Mouse (Mus musculus) kidney, adult 9 months (tissue): ENCODE data around the gene Stard8.
"Not testable (repeated sequence)": the region's sequence is repeated elsewhere in the genome, so short reads cannot be mapped to it uniquely, and the experiment has no call there.

Experiments
- DNase-seq: peaks from one replicate; pipeline ENCODE4 v3.0.0; 2022

Gene Stard8

DNA sequence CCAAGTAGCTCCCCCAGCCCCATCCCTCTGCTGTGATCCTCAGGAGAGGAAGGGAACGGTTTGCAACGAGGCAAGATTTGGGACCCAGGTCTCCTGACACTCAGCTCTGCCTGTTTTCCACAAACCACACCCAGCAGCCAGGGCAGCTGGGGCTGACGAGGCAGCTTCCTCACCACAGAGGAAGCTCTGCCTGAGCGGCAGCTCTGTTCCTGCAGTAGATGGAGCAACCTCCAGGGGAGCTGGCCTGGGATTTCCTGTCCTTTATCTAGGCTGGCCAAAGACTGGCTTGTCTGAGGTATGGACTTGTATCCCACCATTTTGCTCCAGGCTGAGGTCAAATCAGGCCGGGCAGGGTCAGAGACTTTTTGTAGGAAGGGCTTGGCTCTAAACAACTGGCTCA, 46.2 kb downstream of the Stard8 start:
- DNase-seq = peak; percentile 56

DNA sequence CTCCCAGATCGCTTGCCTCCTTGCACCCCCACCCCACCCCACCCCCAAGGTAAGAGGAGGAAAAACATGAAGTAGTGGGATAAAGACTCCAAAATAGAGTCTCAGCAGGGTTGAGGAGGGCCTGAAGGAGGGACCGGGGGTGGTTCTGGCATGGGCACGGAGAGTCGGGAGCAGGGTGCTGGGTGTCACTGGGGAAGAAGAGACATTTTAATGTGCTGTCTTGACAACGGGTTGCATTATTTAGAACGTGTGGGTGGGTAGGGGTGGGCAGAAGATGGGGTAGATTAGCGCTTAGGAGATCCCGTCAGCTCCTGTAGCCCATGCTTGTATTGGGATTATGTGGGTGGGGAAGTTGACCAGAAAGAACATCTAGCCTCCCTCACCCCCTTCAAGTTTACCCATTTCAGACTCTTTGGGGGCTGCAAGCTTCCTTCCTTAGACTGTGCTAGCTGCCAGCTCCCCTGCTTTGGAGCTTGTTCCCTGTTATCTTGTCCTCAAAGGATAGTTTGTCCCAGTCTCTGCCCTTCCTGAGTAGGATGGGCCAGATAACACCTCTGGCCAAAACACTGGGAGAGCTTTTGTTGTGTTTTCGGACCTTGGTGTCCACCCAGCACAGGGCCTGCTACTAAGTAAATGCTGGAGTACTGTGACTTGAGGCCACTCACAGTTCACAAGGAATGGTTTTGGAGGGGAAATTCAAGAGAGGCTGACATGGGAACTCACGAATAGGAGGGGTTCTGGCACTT, 47.9 kb downstream of the Stard8 start:
- no peak for DNase-seq

DNA sequence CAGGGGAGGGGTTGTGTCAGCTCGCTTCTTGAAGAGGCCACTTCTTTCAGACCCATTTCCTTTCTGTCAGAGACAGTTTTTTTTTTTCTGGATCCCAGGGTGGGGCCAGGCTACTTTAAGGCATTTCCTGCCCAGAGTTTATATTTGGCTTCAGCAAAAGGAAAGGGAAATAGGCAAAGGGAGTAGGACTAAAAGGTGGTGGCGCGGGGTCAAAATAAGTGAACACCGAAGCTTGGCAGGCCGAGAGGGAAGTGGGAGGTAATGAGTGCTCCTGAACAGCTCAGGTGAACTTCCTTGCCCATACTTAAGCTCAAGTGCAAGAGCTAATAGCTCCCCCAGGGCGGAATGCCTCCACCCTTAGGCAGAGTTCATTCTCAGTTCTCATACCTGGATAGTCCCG, 49.2 kb downstream of the Stard8 start:
- peak; percentile 61 for DNase-seq

DNA sequence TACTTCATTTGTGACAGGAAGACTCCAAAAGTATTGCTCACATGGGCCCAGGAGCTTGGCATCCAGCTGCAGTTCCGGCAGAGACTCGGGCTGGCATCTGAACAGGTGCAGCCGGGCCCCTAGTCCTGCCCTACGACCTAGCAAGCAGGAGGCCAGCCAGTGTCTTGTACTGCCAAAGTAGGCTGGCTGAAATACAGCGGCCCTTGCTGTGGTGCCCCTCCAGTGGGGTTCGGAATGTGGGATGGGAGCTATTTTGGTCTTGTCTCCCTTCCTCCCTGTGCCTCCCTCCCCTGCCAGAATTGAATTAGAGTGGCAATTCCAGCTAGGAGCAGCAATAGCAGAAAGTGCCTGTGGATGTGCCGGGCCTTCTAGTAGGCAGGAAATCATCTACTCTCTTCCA, 51.5 kb downstream of the Stard8 start:
- DNase-seq = no peak

DNA sequence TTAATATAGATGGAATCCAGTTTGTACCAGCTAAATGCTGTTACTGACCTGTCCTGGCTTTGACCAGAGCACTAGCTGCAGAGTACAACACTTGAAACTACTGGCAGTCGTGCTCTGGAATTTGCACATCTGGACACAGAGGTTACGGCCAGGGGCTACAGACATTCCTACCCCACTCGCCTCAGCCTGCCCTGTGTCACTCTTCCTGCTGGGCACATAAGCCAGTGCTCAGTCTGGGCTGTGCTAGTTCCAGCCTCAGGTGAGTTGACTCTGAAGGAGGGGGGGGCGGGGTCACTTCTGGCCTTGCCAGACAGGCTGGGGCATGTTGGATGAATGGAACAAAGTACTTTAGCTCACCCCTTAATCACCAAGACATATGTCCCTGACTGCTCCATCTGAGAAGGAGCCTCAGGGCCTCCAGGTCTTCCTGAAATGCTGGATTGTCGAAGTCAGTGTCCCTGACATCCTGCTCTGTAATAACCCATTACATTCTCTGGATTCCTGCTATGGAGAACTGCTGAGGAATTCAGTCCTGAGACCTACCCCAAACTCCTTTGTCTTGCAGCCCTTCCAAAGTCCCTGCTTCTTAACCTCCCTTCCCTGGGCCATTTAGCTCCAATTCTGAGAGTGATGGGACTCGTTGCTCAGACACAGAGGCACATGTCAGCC, 54.9 kb downstream of the Stard8 start:
- DNase-seq = no peak

DNA sequence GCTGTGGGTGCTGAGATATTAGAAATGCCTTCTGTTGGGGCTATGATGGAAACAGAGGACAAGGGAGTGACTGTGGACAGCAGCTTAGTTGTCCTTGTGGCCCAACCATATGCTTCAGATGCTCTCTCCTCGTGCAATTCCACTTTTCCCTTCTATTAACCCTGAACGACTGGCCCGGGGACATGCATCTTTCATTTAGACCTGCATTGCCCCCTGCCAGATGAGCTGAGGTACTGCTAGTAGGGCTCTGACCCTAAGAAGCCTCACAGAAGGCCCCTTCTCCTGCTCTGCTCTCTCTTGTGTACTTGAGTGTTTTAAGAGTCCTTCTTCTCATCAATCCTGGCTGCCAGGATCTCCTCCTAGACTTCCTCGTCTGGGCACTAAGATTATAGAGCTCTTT, 56.1 kb downstream of the Stard8 start:
- DNase-seq = no peak

DNA sequence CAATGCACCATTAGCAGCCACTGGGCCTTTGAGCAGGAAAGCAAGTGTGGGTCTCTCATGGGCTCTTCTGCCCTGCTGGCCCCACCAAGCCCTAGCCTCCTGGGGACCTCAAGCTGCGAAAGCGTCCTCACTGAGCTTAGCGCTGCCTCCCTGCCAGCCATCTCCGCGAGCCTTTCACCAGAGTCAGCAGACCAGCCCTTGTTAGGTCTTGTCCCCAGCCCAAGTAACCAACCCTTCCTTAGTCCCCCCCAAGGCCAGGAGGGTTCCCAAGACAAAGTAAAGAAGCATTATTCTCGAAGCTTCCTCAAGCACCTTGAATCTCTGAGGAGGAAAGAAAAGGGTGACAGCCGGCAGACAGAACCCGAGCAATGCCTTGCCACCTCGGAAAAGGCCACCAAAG, 62.5 kb downstream of the Stard8 start:
- DNase-seq = no peak

DNA sequence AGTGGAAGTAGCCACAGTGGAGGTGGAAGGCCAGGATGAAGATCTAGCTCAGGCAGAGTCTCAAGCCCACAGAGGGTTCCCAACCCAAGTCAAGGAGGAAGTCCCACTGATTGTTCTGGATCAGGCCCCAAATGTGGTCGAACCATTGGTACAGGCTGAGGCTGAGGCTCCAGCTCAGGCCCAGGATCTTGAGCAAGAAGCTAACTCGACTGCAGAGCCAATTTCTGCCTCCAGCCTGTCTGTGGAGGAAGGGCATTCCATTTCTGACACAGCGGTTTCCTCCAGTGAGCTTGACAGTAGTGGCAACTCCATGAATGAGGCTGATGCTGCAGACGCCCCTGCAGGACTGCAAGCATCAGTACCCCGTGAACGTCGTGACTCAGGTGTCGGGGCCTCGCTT, 63.5 kb downstream of the Stard8 start:
- no peak for DNase-seq

DNA sequence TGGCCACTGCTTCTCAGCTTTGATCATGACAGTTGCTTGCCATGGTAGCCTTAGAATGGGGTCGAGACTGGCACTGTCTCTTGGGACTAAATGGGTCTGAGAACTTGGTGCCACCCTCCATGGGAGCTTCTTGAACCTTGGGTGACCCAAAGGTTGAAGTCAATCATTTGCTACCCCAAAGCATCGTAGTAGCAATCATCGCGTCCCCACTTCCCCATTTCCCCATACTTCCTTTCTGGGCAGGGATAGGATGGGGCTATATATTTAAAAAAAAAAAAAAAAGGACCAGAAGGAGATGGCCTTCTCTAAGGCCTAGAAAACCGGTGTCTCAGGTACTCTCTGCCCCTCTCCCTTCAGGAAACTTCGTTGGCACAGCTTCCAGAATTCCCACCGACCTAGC, 64.2 kb downstream of the Stard8 start:
- no peak for DNase-seq

DNA sequence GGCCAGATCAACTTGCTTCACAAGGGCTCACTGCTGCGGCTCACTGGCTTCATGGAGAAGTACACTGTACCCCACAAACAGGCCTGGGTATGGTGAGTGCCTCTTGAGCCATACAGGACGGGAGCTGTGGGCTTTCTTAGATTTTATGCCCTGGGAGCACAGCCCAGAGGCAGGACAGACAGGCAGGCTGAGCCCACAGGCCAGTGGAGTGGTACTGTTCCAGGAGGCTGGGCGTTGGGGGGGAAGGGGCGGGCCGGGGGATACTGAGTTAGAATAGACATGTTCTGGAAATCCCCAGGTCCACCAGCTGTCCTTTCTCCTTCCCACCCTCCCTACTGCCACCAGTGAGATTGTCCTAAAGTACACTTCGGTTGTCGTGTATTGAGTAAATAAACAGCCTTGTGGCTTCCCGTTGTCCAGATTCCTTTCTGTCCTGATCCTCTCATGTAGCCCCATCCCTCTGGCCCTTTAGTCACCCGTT, 64.7 kb downstream of the Stard8 start:
- no peak for DNase-seq

DNA sequence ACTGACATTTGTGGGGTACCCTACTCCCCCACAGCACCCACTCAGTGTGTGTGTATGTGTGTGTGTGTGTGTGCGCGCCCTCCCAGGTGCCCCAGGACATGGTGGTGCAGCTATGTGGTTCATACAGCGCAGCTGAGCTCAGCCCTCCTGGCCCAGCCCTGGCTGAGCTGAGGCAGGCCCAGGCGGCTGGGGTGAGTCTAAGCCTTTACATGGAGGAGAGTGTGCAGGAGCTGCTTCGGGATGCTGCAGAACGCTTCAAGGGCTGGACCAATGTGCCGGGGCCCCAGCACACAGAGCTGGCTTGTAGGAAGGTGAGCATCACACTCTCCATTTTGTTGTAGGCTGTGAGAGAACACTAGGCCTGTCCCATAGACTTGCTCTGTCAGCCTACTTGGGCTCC, 68.1 kb downstream of the Stard8 start:
- DNase-seq = no peak

DNA sequence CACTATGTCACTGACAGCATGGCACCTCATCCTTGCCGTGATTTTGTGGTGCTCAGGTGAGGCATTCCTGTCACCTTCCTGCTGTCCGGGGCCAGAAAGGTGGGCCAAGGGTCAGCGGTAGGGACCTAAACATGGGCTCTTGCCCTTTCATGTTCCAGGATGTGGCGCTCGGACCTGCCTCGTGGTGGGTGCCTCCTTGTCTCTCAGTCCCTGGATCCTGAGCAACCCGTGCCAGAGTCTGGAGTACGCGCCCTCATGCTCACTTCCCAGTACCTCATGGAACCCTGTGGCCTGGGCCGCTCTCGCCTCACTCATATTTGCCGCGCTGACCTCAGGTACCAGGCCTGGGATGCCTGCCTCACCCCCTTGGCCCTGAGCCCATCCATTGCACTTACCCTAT, 69.5 kb downstream of the Stard8 start:
- DNase-seq = no peak

DNA sequence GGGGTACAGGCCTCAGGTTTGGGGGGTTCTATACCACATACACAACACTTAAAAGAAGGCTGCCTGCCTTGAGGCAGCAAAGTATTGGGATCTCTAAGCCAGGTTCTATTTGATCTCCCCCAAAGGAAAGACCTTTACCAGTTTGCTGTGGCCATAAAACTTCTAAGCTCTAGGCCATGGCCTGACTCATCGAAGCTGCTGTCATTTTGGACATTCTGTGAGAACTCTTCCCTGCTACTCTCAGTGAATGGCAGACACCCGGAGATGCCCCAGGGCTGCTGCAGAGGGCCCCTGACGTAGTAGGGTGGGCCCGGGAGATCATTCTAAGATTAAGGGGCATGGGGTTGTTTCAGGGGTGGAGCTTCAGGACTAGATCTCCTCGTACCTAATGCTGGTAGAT, 72.1 kb downstream of the Stard8 start:
- no peak for DNase-seq

DNA sequence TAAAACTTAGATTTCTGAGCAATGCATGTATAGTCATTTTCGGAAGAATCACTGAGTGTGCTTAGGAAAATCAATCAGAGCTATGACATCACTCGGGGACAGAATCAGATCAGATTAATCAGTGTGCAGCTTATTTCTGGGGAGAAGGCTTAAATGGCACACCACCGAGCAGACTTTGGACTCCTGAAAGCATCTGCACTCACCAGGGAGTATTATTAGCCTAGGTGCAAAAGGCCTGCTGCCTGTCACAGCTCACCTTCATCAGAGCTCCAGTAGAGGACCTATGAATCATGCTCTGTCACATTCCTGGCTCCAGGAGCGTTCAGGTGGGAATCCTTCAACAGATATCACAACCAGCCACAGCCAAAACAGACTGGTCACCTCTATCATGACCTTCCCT, 73.4 kb downstream of the Stard8 start:
- DNase-seq = peak; percentile 43

DNA sequence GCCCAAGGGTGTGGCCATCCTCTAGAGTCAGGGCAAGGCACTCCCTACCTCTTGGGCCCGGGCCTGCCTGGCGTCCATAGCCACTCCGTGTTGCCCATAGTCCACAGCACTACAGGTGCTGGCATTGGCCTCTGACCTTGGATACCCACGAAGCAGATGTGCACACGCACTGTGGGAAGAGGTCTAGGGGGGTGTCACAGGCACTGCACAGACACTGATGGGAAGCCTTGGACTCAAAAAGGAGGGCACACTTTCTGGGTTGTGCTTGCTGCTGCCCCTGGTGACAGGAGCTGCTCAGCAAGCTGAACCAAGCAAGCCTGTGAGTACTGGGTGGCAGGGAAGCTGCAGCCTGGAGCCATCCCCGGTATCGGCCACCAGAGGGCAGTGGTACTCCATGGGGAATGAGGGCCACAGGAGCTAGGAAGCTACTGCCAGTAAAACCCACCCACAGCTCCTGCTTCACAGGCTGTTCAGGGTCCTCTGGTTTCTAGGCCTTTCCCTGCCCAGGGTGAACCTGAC, 75.4 kb downstream of the Stard8 start:
- DNase-seq = not testable (repeated sequence)

DNA sequence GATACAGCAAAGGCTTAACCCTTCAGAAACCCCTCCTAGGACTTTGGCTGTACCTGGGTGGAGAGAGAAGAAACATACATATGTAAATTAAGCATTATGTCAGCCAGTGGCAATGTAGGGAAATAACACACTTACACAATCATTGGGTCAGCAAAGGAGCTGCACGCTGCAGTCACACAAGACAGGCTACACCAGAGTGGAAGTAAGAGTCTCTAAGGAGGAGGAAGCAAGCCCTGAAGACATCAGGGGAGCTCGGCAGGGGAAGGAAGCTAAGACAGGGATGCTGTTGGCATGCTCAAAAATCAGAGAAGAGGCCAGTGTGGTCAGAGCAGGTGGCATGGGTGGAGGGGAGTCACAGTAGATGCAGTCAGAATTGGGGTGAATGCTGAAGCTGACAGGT, 89.7 kb downstream of the Stard8 start:
- no peak for DNase-seq

DNA sequence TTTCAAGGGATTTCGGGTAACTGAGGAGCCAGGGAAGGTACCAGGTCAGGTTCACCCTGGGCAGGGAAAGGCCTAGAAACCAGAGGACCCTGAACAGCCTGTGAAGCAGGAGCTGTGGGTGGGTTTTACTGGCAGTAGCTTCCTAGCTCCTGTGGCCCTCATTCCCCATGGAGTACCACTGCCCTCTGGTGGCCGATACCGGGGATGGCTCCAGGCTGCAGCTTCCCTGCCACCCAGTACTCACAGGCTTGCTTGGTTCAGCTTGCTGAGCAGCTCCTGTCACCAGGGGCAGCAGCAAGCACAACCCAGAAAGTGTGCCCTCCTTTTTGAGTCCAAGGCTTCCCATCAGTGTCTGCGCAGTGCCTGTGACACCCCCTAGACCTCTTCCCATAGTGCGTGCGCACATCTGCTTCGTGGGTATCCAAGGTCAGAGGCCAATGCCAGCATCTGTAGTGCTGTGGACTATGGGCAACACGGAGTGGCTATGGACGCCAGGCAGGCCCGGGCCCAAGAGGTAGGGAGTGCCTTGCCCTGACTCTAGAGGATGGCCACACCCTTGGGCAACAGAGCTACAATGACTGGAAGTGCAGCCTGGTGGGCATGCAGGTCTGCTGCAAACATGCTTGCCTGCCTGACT, 108.2 kb downstream of the Stard8 start:
- DNase-seq = not testable (repeated sequence)

DNA sequence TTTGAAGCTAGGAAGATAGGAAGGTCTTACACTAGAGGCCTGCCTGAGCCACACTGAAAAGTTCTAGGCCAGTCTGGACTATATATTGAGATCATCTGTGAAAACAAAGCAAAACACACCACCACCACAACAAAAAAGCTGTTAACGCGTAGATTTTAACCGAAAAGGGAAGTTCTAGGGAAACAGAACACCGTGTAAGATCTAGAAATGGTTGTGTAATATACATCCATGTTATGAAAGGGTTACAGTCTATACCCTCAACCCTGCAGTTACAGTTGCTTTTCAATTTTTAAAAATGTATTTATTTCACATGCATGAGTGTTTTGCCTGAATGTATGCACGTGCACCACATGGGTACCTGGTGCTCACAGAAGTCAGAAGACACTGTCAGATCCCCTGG, 116.5 kb downstream of the Stard8 start:
- no peak for DNase-seq
